23 mouse cellular contexts compared by ENCODE assay signal in the genomic region with DNA sequence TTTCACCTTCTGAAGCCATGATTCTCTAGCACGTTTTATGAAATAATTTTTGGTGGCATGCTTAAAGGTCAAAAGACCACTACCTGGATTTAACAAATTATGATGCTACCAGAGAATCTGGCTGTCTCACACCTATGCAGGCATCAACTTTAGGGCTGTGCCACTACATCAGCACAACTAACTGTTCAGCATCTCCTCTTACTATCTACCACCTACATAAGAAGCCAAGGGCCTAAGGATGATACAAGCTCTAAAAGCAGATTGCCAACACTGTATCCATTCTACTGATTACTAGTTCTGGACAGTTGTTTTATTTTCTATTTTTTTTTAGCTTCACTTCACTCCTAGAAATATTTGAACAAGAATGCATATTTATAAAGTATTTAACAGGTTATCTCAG.
"Had no signal": no experiment of that assay in that cellular context is flagged by ENCODE, and none has a peak within 500 bp of the region (broad histone marks: within the 10 kb centered on the region; RNA-seq: fewer than 3 reads in every experiment).

No protein-coding gene starts in this region.

- H3K4me1 ChIP-seq: heart, embryonic 10.5 days; hindbrain, embryonic 10.5 days; hindbrain, embryonic 12.5 days; intestine, embryonic 15.5 days; limb, embryonic 10.5 days had no signal

- H3K9ac ChIP-seq: heart, embryonic 12.5 days; hindbrain, embryonic 12.5 days; hindbrain, embryonic 14.5 days; intestine, embryonic 15.5 days; limb, embryonic 12.5 days had no signal

- H3K27ac ChIP-seq: heart, embryonic 10.5 days; hindbrain, embryonic 10.5 days; hindbrain, embryonic 12.5 days; hindbrain, embryonic 14.5 days; intestine, embryonic 15.5 days; limb, embryonic 10.5 days; limb, embryonic 12.5 days; liver, embryonic 13.5 days had no signal

- H3K4me3 ChIP-seq: heart, embryonic 10.5 days; heart, embryonic 12.5 days; hindbrain, embryonic 10.5 days; hindbrain, embryonic 12.5 days; intestine, embryonic 15.5 days; limb, embryonic 10.5 days; limb, embryonic 12.5 days; liver, embryonic 13.5 days had no signal

- H3K9me3 ChIP-seq: heart, embryonic 10.5 days; heart, embryonic 12.5 days; hindbrain, embryonic 10.5 days; hindbrain, embryonic 12.5 days; intestine, embryonic 15.5 days; limb, embryonic 10.5 days; limb, embryonic 12.5 days; liver, embryonic 13.5 days had no signal

- ATAC-seq: hindbrain, embryonic 16.5 days; inflammation-experienced regulatory T-cells, adult 6 months; intestine, embryonic 15.5 days; intestine, postnatal 0 days had no signal

- H3K27me3 ChIP-seq: heart, embryonic 12.5 days; hindbrain, embryonic 12.5 days; intestine, embryonic 15.5 days; limb, embryonic 12.5 days; liver, embryonic 13.5 days had no signal

- DNase-seq: gastrocnemius, postnatal 14 days; heart, adult 18-20 months; heart, postnatal 10 days; heart, postnatal 4 days; kidney, adult 18-20 months; kidney, adult 8-10 months; kidney, postnatal 10 days; kidney, postnatal 25 days; layer of hippocampus, adult 9-11 months; layer of hippocampus, postnatal 36 days; liver; liver, embryonic 13.5 days had no signal
